Mouse (Mus musculus): ENCODE data around the gene Olfr1495. TPM values are rescaled to one million over a fixed set of nuclear protein-coding genes. Genes with fewer than 3 reads are reported as not detected.

Gene Olfr1495
- not detected in 2 replicates for polyA plus RNA-seq (2012; rRNA removed)

GRCm38 (mm10) chr19:13764306-13764705, at the start of gene Olfr1495:
Gene Olfr1495 (plus strand): TSS chr19:13764606.

GRCm38 (mm10) chr19:13722978-13723377, 41.4 kb upstream of the Olfr1495 start, which contains the start of gene Olfr1493-ps1:
Gene Olfr1493-ps1 (plus strand): TSS chr19:13723278.

GRCm38 (mm10) chr19:13739428-13739827, 25.0 kb upstream of the Olfr1495 start, which contains the start of gene Olfr1494:
Gene Olfr1494 (plus strand): TSS chr19:13739728.

GRCm38 (mm10) chr19:13777578-13777977, 13.2 kb downstream of the Olfr1495 start, which contains the start of gene Olfr1496:
Gene Olfr1496 (plus strand): TSS chr19:13777878.

GRCm38 (mm10) chr19:13798102-13798501, 33.7 kb downstream of the Olfr1495 start, which contains the start of gene Olfr1497:
Gene Olfr1497 (minus strand): TSS chr19:13798202.

GRCm38 (mm10) chr19:13819347-13819746, 54.9 kb downstream of the Olfr1495 start, which contains the start of gene Olfr1499:
Gene Olfr1499 (minus strand): TSS chr19:13819447.

Other genes starting within 250 kb of the Olfr1495 start
- not detected in 2 replicates for gene Olfr1480, start 236.7 kb upstream of the Olfr1495 start, polyA plus RNA-seq (2012; rRNA removed)
- not detected in 2 replicates for gene Olfr1484, start 181.1 kb upstream of the Olfr1495 start, polyA plus RNA-seq (2012; rRNA removed)
- not detected in 2 replicates for gene Olfr1487, start 147.2 kb upstream of the Olfr1495 start, polyA plus RNA-seq (2012; rRNA removed)
- gene Olfr1489, start 133.0 kb upstream of the Olfr1495 start, polyA plus RNA-seq (2012; rRNA removed): not detected in 2 replicates
- not detected in 2 replicates for gene Olfr1490, start 113.5 kb upstream of the Olfr1495 start, polyA plus RNA-seq (2012; rRNA removed)
- not detected in 2 replicates for gene Olfr1491, start 67.3 kb upstream of the Olfr1495 start, polyA plus RNA-seq (2012; rRNA removed)
- not detected in 2 replicates for gene Olfr1493-ps1, start 41.3 kb upstream of the Olfr1495 start, polyA plus RNA-seq (2012; rRNA removed)
- not detected in 2 replicates for gene Olfr1494, start 24.9 kb upstream of the Olfr1495 start, polyA plus RNA-seq (2012; rRNA removed)
- not detected in 2 replicates for gene Olfr1496, start 13.3 kb downstream of the Olfr1495 start, polyA plus RNA-seq (2012; rRNA removed)
- gene Olfr1497, start 33.6 kb downstream of the Olfr1495 start, polyA plus RNA-seq (2012; rRNA removed): not detected in 2 replicates
- not detected in 2 replicates for gene Olfr1499, start 54.8 kb downstream of the Olfr1495 start, polyA plus RNA-seq (2012; rRNA removed)
- not detected in 2 replicates for gene Olfr1500, start 65.9 kb downstream of the Olfr1495 start, polyA plus RNA-seq (2012; rRNA removed)
- not detected in 2 replicates for gene Olfr1501, start 86.1 kb downstream of the Olfr1495 start, polyA plus RNA-seq (2012; rRNA removed)
- not detected in 2 replicates for gene Olfr1502, start 97.2 kb downstream of the Olfr1495 start, polyA plus RNA-seq (2012; rRNA removed)
- gene Olfr1504, start 133.3 kb downstream of the Olfr1495 start, polyA plus RNA-seq (2012; rRNA removed): not detected in 2 replicates
- gene Olfr1505, start 148.9 kb downstream of the Olfr1495 start, polyA plus RNA-seq (2012; rRNA removed): not detected in 2 replicates